Mouse (Mus musculus): ENCODE results near the gene Spata5.
"Not testable (repeated sequence)": the region's sequence is repeated elsewhere in the genome, so short reads cannot be mapped to it uniquely, and the experiment has no call there.

The Spata5 gene

DNA sequence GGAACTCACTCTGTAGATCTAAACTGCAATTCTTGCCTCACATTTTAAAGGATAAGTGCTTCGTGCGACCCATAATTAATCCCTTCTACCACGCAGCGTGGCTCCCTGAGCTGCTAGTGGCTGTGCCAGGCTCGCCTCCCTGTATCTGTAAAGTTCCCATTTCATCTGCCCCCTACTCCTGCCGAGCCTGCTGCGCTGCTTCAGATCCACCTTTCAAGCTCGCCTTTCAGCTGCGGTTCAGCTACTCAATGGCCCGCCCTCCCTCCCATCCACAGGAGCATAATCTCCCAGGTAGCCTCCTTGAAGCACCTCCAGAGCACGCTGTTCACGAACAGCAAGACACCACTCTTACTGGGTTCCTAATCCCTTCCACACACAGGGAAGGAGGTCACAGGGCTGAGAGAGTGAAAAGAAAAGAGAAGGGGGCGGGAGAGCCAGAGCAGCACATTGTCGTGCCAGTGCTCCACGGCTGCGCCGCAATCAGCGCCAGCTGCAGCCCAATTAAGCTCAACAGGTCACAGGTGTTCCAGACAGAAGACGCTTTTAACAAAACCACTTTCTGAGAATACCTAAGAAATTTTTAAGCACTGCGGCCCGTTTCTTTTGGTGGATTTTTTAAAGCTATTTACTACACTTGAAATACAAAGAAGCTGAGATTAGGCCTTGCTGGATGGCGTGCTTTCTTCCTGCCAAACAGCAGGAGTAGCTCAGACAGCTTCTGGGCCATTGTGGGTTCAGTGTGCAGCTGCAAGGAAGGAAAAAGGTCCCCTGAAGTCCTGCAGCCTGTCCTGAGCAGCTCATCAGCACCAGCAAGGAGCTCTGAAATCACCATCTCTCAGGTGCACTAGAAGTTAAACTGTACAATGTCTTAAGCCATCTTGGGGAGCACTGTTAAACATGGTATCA lies 150.2 kb downstream of the Spata5 start:
- peak; percentile 57 for DNase-seq (ENCODE audit: low spot score)

- no peak for DNase-seq (ENCODE audit: low spot score)
Measured at GRCm38 (mm10) chr3:37571633-37572032, 151.9 kb downstream of the Spata5 start.

- no peak for DNase-seq (ENCODE audit: low spot score)
Measured at GRCm38 (mm10) chr3:37572066-37572465, 152.4 kb downstream of the Spata5 start.

DNA sequence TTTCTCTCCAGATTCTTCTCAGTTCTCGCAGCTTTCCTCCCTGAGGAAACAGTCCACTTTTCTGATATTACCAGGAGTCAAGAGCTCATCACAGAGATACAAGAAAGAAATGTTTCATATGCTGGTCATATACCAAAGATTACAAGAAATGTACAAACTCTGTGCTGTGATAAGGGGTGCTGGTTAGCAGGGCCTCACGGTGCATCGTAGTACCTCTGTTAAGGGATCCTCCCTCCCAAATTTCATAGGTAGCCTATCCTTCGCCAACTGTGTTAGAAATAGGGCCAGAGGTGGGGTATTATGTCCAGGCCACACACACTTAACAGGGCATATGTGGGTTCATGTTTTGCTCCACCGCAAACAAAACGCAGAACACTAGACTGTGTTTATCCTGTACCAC lies 157.1 kb downstream of the Spata5 start:
- DNase-seq (ENCODE audit: low spot score): no peak

- DNase-seq (ENCODE audit: low spot score): no peak
Measured at GRCm38 (mm10) chr3:37577706-37578105, 158.0 kb downstream of the Spata5 start.

GRCm38 (mm10) chr3:37584576-37584975 lies 164.9 kb downstream of the Spata5 start:
- no peak for DNase-seq (ENCODE audit: low spot score)

DNA sequence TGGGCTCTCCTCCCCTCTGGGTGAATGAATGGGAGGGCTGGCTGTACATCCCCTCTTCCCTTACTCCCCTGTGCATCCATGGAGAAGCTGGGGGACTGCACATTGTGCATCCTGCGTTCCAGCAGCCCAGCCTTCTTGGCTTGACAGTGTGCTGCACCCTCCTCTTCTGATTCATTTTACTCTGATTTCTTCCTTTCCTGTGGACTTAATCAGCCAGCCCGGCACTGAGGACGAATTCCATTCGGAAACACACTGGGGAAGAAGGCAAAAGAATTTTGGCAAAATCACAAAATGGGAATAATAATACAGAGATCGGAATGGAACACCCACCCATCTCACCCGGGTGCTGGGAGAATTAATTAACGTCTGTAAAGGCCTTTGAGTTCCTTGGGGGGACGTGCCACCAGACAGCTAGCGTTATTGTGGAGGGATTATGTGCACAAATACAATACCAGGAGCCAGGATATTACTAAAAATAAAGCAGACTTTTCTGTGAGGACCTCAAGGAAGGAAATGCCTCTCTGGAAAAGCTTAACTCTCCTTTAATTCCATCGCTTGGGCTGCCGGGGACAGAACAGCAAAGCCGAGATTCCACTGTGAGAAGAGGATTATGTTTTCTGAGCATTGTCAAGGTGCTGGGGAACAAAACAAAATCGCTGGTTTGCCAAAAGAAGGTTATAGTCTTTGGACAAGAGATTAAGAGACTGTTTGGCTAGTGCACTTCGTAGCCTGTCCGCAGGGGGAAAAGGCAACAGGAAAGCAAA lies 166.5 kb downstream of the Spata5 start:
- DNase-seq (ENCODE audit: low spot score): peak; percentile 60

DNA sequence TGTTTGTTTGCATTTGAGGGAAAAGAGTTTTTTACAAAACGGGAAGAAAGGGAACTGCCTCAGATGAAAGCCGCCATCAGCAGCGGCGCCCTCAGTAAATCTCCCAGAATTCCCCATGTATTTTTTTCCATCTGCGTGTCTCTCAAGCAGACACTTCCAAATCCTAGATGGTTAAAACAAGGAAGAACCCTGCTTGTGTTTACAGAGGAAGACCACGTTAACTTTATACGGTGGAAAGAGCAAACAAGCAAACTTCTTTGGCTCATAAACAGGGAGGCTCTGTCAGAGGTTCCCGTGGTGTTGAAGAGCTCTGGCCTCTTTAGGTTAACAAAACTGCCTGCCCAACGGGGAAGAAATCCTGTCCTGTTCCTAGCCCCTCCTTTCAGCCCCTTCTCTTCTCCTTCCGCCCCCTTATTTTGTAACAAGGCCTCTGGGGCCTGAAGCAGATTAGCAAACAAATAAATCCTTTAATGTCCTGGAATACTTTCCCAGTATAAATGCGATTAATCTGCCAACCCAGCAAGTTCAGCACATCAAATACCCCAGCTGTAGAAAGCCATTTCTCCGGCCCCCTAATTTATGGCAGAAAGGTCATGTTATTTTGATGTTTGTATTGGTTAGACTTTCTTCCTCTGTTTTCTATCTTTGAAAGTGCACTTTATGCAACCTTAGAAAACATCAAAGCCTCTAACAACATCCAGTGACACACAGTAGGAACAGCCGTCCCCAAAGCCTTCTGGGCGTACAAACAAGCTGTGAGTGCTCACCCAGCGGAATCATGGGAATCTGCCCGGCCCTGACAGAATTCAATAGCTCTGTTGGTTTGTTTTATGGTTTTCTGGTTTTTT lies 167.3 kb downstream of the Spata5 start:
- no peak for DNase-seq (ENCODE audit: low spot score)

GRCm38 (mm10) chr3:37595721-37596120 lies 176.0 kb downstream of the Spata5 start:
- DNase-seq (ENCODE audit: low spot score): no peak

- DNase-seq (ENCODE audit: low spot score): no peak
Measured at GRCm38 (mm10) chr3:37596519-37596918, 176.8 kb downstream of the Spata5 start.

DNA sequence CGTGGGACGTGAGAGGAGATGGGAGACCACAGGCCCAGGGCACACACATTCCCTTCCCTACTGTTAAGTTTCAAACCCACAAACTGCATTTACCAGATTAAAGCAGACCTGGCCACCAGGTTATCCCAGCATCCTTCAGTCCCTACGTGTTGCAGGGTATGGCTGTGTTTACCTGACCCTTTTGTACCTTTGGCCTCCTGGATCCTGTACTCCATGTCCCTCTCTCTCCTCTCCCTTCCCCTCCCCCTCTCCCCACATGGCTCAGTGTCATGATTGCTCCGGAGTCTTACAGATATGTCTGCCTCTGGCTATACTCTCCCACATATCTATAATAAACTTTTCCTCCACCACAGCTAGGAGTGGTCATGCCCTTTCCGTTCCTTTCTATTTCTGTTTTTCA lies 177.5 kb downstream of the Spata5 start:
- no peak for DNase-seq (ENCODE audit: low spot score)

DNA sequence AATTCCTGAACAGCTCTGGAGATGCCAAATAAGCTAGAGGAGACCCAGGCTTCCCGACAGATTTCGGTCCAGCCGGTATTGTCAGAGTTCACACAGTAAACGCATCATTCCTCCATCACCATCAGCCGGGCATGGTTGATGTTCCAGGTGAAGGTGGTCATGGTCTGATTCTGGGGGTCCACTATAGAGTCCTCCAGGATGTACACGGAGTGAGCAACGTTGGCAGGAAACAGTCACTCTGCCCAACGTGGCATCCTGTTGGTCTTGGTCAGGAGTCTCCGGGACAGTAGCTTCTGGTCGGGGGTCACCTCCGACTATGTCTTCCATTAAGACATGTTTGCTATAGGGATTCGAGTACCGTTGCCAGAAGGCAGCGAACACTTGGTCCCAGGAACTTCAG lies 179.9 kb downstream of the Spata5 start:
- DNase-seq (ENCODE audit: low spot score): not testable (repeated sequence)

- DNase-seq (ENCODE audit: low spot score): no peak
Measured at GRCm38 (mm10) chr3:37602356-37602755, 182.7 kb downstream of the Spata5 start.

DNA sequence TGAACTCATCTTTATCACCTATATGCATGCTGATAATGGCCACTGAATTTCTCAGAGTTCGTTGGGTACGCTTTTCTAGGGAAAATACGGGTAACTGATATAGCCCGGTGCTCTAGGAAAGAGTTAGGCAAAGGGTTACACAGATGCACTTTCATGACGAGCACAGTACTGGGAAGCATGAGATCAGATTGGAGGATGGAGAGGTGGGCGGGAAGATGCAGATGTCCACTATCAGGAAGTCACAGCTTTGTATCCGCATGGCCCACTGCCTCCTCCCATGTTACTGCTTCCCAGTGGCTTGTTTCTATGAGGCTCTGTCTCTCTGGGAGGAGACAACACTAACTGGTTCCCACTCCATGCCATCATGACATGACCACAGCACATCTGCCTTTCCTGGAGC lies 183.2 kb downstream of the Spata5 start:
- no peak for DNase-seq (ENCODE audit: low spot score)

DNA sequence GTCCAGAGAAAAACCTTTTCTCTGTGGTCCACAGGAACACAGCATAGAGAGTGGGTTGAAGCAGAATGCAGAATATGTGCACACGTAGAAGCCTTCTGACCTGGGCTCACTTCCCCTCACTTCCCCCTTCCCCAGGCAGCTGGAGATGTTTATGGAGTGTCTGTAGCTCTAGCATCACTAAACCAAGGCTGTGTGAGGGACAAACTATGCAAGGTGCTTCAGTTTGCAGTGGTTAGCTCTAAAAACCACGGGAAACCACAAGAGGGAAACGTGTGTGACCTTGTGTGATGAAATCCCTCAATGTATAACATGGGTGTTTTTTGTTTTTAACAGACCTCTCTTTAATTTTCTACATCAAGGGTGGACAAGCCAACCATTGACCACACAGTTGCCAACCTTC lies 183.8 kb downstream of the Spata5 start:
- DNase-seq (ENCODE audit: low spot score): no peak

DNA sequence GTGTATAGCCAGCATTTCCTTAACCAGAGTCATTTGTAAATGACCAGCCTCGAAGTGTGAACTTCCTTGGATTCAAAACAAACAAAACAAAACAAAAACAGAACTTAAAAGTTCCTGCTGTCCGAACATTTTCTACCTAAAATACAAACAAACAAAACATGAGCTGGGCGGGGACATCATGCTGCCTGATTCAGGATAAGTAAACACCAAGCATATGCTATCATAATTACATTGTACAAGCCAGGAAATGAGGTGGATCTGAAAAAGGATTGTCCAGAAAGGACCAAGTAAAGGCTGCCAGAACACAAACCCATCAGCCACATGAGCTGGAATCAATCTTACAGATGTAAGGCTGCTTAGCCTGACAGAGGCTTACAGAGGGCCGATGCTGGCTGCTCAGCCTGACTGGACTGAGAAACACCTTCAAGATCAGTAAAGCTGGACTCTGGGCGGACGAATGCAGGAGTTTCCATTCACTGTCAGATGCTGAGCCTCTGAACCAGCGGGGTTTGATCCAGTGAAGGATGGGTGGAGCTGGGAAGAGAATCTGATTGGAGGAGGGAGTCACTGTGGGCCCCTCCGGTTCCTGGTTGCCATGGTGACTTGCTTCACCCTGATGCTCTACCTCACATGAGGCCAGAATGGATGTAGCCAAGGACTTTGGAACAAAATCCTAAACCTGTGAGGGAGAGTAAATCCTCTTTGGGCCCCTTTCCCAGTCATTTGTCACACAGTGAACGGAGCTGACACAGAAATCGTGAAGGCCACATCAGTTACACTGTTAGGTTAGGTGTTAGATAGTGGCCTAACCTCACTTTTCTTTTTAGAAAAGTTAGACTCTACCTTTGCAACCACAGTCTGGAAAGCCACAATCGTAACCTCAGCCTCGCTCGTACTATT lies 185.5 kb downstream of the Spata5 start:
- no peak for DNase-seq (ENCODE audit: low spot score)

DNA sequence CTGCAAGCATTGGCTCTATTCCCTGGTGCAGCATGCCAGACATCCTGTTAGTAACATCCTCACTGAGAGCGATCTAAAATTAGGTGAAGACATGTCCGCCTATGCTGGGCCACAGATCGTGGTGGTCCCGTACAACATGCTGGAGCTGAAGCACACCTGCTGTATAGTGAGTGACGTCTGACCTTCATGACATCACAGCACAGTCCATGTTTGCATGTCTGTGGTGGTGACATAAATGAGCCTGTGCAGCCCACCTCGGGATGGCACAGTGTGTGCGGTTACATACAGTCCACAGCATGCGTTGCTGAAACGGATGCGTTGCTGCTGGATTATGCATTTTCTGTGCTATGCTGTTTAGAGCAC lies 186.2 kb downstream of the Spata5 start:
- no peak for DNase-seq (ENCODE audit: low spot score)

DNA sequence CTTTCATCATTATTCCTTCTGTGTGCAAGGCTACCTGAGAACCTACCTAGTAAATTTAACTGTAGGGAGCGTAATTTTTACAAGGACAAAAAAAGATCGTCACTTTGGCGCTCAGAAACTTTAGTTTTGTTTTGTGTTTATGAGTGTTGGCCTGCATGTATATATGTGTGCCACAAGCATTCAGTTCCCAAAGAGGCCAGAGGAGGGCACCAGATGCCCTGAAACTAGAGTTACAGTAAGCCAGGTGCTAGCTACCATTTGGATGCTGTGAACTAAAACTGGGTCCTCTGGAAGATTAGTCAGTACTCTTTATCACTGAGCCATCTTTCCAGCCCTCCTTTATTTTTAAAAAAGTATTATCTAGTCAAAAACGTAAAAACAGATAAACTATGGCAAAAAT lies 189.2 kb downstream of the Spata5 start:
- no peak for DNase-seq (ENCODE audit: low spot score)

- DNase-seq (ENCODE audit: low spot score): no peak
Measured at GRCm38 (mm10) chr3:37610670-37611069, 191.0 kb downstream of the Spata5 start.

DNA sequence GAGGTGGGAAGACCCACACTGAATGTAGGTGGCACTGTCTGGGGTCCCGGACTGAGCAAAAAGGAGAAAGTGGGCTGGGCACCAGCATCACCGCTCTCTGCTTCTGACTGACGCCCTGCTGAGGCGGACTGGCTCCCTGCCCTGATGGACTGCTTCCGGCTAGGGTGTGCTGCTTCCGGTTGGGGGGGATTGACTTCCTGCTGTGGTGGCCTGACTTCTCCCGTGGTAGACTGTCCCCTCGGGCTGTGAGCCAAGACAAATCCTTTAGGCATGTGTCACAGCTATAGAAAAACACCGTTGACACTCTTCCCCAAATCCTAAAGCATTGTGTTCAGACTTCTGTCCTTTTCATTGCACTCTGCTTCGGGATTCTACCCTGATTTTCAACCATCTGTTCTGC lies 194.0 kb downstream of the Spata5 start:
- no peak for DNase-seq (ENCODE audit: low spot score)

GRCm38 (mm10) chr3:37614878-37615650 lies 195.4 kb downstream of the Spata5 start:
- DNase-seq (ENCODE audit: low spot score): no peak

Measured in embryo, embryonic 10.5 days (tissue).